Mouse (Mus musculus): ENCODE measurements around the gene Sesn2.

GRCm38 (mm10) chr4:132513395-132514273 lies 3.3 kb upstream of the Sesn2 start:
- TF ChIP-seq CTCF (IDR thresholded peaks at IDR 0.05; ENCODE audit: control insufficient read depth, insufficient read depth, insufficient read length), result no peak
- no peak for TF ChIP-seq MAX (IDR thresholded peaks at IDR 0.05)
- TF ChIP-seq CEBPB (IDR thresholded peaks at IDR 0.05; ENCODE audit: low read depth), result peak; percentile 56
- TF ChIP-seq FOSL1 (IDR thresholded peaks at IDR 0.05; ENCODE audit: insufficient read depth, low read length, poor library complexity, severe bottlenecking), result no peak
- no peak for TF ChIP-seq USF1 (IDR thresholded peaks at IDR 0.05; ENCODE audit: low read depth)
- TF ChIP-seq MYOD1 (IDR thresholded peaks at IDR 0.05; ENCODE audit: control insufficient read depth, insufficient read length, low read depth), result no peak

All from C2C12 (cell line).